Mouse (Mus musculus): Measurements from ENCODE around the gene Srgap2.

Gene Srgap2

DNA sequence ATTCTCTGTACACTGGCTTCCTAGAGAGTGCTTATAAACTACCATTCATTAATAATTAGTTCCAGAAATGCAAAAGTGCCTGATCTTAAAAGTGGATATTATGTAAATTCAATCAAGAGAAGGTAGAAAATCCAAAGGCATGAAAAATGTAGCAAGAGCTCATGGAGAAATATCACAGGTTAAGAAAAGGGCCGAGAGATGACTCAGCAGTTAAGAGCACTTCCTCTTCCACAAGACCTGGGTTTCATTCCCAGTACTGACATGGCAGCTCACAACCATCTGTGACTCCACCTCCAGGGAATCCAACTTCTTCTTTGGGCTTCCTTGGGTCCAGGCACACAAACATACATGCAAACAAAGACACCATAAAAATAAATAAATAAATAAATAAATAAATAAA lies 56.6 kb downstream of the Srgap2 start:
- DNase-seq: no peak

DNA sequence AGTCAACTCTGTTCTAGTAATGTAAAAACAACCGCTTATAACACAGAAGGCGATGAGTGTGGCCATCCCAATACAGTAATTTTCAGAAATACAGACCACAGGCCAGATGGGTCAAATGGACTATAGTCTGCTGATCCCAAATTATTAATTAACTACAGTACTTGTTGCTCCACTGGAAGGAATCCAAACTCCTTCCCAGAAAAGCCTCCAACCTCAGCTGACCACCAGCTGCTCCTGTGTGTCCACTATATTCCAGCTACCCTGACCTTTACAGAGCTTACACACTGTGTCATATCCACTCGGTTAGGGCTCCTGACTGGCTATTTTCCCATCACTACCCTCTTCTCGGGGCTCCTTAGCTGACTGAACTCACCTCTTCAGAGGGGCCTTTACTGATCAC lies 61.3 kb downstream of the Srgap2 start:
- DNase-seq: no peak

DNA sequence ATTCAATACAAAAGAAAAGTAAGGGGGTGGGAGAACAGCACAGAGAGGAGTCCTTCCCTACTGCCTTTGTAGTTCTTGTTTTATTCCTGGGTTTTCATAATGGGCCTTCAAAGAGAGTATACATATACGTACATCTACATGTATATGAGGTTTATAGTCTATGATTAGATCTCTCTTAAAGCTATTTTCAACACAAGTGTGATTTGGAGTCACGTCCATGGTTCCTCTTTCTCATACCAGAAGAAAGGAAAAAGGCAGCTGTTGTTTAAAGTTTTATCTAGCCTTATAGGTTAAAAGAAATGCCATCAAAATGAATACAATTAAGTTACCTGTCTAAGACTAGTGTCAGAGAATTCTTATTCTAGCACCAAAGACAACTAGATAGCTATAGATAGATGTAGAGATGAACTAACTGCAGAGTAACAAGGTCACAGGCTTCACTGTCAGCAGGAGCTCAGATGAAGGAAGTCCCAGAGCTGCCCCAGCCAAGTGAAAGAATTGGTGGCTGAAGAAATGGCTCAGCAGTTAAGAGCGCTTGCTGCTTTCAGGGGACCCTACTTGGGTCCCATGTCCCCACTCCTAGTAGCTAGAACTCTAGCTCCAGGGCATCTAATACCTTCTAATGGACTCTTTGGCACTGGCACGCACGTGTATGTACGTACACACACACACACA lies 63.1 kb downstream of the Srgap2 start:
- DNase-seq: no peak

DNA sequence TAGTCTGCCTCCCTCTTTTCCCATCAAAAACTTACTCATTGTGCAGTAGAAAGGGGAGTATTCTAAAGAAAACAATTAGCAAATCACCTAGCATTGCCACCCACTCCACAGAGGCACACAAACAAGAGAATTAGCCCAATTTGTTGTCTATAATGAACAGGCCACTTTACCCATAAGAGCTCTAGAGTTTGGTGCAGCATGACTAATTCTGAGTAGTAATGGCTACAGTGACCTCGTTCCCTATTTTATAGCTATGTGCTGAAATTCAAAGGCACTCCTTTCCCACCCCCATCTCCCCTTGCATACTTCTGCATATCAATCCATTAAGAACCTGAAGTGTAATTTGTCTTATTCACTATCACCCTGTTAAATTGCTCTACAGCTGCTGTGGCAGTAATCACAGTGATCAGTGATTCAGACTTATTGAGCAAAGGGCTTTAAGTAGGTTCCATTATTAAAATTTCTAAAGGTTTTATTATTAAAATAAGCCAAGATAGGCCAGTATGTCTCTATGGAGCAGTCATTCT lies 64.5 kb downstream of the Srgap2 start:
- DNase-seq: no peak

DNA sequence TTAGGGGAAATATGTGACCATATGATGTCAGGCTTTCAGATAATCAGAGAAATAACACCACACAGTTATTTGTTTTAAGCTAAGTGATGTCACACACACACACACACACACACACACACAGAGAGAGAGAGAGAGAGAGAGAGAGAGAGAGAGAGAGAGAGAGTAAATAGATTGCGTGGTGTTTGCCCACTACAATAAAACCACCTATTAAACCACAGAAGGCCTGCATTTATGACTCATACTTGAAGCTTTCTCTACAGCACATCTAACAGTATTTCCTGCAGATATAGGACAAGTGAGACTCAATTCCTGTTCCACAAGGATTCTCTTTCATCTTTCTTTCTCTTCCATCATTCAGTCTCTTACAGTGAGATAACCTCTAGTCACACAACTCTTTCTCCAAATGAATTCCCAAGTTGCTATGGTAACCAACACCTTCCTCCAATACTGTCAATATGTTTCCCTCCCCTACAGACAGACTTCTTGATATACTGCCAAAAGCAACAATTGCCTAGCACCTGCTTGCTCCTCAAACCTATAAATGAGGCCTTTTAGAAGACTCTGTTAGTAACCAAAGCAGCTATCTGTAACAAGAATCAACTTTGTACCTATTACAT lies 66.1 kb downstream of the Srgap2 start:
- no peak for DNase-seq

DNA sequence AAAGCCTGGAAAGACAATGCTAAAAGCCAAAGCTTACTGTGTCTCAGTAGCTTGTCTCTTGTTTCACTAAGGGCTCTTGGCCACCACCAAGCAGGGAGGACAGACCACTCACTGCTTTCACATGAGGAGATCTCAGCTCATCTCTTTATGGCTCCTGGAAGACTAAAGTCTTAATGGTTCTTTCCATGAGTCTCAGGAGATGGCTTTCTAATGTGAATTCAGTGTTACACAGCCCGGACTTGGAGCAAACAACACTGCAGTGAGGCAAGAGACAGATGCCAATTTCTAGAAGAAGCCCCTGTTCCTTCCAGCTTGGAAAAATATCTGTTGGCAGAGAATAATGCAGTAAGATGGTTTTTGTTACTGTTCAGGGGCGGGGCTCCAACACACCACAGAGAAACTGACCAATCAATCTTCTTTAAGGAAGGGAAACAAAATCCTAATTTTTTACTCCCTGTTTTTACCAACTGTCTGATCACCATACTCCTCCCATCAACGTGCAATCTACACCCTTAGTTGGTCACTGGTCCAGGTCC lies 71.7 kb downstream of the Srgap2 start:
- no peak for DNase-seq

DNA sequence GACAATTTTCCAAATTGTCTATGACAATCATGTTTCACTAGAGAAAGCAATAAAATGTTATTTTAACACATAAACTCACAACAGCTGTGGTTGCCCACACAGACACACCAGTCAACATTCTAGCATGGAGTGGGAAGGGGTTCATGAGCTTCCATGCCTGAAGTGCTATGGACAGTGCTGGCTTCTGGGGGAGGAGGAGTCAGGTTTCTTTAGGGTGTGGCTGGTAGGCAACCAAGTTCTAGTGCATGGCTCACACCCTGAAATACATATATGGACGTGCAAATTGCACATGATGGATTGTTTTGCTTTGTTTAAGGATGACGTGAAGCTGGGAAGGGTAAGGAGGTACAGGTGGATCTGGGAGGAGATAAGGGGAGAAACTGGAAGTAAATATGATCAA lies 72.8 kb downstream of the Srgap2 start:
- no peak for DNase-seq

DNA sequence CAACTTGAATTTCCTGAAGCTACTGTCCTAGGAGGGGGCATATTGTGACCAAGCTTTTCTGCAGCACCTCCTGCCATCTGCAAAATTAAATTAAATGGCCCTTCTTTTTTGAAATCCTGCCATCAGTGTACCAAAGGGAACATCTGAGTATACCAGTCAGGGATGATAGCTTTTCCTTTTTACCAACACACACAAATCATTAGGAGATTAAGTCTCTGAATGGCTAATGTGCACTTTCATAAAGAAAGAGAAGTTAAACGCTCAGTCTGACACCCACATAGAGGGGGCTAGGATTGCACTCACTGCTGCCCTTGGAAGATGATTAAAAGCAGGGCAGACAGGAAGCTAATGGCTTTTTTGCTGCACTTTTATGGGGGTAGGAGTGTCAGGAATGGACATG lies 73.8 kb downstream of the Srgap2 start:
- DNase-seq: no peak

DNA sequence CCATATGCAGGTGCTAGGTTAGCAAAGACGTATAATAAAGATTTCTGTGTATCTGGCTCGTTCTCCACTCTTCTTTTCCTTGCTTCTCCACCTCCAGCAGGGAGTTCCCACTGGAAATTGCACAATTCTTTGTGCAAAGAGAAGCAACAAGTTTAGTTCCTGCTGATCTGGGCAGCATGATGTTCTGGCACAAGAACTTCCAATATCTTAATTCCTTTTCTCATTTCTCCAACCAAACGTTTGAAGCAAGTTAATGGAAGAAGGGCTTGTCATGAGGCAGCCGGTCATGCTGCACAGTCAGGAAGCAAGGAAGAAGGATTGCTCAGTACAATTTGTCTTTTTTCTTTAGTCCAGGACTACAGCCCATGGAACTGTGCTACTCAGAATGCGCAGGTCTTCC lies 78.8 kb downstream of the Srgap2 start:
- no peak for DNase-seq

DNA sequence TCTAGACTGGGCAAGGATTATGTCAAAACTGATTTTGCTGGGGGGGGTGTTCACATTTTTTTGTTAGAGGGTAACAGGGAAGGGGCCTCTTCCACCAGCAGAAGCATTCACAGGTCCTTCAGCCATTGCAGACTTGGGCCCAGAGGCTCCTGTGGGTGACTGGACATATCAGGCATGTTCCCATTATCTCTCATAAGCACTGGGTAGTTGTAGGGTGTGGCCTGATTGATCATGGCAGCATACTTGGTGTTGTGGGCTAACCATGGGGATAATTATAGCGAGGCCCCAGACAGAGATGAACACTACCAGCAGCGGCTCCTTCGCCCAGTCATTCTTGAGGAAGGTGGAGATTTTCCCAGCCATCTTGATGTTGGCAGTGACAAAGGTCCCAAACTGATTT lies 79.8 kb downstream of the Srgap2 start:
- no peak for DNase-seq

DNA sequence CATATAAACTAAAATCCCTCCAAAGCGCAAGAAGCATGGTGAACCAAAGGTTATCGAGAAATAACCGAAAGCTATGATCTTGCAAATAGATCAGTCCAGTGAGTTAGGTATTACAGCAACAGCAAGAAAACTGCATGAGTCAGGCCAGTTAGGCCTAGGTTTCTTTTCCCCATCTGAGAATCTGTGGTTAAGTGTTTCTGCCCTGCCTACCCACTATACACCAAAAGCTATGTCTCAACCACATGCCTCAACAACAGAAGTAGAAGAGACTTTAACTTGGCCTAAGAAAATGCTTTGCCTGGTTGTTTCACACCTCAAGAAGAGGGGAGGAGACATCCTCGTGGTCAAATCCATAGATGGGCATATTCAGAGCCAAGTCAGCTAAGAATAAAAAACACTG lies 80.6 kb downstream of the Srgap2 start:
- no peak for DNase-seq

DNA sequence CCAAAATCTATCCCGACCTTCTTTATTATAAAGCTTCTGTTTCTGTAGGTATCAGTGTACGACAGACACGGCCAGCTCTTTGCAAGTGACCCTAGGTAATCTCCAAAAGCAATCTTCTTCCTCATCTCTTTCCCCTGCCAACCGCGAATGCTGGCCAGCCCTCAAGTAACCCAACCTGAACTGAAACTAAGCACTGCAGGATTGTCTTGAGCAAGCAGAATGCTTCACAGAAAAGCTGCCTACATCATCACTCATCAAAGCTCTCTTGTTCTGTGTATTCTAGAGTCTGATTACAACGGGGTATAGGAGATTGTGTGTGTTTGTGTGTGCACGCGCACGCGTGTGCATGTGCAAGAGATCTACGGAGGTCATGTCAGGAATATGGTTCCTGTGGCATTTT lies 88.6 kb downstream of the Srgap2 start:
- DNase-seq: no peak

DNA sequence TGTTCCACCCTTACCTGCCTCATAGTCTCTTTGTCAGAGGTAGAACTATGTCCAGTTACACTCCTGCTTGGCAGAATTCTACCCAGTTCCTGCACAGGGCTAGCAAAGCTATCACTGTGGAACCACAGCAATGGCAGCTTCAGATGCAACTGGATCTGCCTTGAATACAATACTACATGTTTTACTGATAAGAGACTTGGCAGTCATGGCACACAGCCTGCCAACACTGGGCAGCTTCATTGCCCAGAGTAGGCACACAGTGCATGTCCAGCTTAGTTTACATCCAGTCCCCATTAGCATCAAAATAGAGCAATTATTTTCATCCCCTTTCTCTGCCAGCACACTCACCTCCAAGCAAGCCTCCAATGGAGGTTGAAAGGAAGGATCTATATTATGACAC lies 89.2 kb downstream of the Srgap2 start:
- DNase-seq: no peak

DNA sequence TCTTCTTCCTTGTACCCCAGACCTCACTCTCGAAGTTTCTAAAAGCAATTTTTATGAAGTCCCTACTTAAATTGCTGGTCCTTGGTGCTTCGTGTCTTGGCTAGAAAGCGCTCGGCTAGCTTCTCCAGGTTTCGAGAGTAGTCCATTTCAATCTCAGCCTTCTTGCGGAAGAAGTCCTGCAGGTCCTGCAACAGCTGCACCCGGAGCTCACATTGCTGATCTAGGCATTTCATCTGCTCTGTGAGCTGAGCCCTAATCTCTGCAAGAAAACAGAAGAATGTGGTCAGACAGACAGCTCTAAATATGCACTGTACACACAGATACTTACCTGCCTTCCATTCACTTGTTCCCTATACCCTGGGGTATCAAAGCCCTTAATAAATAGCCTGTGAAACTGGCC lies 90.5 kb downstream of the Srgap2 start:
- DNase-seq: no peak

DNA sequence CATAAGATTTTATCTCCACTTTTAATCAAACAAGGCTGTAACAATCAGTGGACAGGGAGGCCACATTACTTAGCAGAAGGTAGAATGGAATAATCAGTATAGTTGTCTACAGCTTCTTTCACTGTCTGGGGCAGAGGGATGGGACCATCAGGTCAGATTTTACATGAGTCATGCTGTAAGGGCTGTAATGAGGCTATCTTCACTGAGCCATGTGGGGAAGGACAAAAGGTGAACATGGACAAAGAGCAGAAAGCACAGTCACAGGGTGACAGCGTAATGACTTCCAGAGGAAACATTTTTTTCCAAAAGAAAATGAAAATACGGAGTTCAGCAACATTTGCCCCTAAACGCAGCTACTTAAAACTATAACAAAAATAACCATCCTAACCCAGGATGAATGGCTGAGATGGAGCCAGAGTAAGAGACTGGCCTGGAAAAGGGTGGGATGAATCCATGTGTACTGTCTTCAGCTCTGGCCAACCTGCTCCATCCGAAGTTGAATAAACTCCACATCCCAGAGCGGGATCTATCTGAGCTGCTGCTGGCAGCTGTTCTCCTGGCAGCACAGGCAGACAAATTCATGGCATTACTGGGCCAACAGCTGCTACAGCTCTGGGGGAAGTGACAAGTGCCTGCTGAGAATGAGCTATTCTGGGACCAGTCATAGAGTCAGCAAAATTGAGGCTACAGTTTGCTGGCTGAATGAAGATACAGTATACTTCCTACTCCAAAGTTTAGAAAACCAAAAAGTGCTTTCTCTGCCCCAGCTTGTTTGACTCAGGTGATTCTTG lies 95.5 kb downstream of the Srgap2 start:
- DNase-seq: peak; percentile 23

DNA sequence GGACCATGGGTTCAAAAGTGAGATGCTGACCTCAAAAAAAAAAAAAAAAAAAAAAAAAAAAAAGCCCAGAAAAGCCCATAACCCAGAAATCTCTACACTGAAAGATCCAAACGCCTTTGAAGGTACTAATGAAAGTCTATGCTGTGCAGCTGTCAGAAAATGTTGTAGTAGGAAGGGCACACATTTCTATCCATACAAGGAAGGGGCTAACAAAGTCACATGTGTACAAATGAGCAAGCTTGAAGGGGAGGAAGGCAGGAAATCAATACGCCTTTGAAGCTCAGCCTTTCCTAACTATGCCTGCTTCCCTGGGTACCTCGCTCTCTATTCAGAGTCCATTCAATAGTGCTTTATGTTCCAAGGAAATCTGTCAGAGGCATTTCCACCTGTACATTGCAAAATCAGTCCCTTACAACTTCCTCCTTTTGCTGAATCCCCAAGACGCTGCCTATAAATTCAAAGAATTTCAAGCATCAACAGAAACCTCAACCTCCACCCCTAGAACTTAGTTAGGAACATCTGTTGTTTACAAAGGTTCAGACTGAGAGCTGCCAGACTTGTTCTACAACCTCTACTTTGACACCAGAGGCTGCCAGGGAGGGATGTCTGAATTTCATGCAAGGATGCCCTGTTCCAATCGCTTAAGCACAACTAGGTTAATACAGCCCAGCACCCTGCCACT lies 99.9 kb downstream of the Srgap2 start:
- peak; percentile 47 for DNase-seq

DNA sequence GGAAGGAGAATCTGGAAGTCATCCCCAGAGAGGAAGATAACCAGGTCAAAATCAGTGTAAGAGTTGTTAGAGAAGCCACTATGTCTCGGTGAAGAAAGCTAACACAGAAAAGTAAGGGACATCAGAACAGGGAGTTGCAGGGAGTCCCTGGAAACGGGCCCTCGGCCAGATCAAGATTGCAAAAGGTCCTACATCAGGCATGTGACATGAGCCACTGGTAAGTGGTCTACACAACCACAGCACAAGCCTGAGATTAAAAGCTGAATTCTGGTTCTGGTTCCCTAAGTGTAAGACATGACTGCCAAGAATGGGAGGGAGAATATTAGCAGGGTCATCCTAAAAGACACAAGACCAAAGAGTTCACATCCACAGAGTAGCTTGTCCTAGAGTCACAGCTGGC lies 104.1 kb downstream of the Srgap2 start:
- DNase-seq: no peak

DNA sequence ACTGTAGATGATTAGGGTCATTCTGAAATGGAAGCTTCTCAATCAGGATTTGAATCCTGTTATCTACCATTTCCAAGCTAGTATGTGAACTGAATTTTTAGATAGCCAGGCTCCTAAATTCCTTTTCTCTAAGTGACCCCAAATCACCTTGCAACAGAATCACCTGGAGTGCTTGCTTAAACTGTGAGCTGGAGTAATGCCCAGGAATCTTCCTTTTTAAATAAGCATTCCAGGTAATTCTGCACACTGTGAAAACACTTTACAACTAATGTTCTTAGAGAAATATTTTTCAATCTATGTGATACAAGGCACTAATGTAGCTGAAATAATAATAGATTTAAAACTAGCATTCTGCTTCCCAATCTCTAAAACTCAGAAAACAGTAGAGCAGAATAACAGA lies 106.0 kb downstream of the Srgap2 start:
- no peak for DNase-seq

DNA sequence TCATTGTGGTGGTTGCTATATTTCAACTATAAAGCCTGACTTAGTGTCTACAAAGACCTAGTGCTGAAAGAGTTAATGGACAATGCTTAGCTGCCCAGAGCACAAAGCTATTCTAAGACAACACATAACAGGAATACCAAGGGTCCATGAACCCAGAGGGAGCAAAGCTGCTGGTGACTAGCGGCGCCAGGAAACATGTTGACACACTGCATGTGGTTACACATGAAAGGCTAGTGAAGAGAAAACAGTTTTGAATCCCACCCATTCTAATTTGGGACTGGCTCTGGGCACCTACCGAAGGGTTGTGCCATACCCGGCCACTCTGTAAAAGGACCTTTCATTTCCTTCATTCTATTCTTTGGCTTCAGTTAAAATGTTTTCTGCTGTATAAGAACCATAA lies 106.5 kb downstream of the Srgap2 start:
- DNase-seq: no peak

DNA sequence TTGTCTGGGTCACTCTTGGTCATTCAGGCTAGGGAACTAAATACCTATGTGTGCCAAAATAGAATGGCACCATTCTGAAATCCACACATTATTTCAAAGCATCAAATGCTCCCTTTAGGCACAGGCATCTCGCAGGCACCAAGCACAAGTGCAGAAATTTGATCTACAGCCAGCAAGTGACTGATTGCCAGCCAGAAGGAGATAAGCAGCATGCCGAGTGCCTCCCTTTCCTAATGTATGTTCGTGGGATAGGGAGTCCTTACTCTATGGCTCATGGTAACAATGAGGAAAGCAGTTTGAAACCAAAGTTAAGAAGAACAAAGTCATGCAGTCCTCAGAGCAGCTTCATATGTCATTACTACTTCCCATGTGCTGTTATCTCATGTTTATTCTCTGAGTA lies 107.8 kb downstream of the Srgap2 start:
- DNase-seq: no peak

DNA sequence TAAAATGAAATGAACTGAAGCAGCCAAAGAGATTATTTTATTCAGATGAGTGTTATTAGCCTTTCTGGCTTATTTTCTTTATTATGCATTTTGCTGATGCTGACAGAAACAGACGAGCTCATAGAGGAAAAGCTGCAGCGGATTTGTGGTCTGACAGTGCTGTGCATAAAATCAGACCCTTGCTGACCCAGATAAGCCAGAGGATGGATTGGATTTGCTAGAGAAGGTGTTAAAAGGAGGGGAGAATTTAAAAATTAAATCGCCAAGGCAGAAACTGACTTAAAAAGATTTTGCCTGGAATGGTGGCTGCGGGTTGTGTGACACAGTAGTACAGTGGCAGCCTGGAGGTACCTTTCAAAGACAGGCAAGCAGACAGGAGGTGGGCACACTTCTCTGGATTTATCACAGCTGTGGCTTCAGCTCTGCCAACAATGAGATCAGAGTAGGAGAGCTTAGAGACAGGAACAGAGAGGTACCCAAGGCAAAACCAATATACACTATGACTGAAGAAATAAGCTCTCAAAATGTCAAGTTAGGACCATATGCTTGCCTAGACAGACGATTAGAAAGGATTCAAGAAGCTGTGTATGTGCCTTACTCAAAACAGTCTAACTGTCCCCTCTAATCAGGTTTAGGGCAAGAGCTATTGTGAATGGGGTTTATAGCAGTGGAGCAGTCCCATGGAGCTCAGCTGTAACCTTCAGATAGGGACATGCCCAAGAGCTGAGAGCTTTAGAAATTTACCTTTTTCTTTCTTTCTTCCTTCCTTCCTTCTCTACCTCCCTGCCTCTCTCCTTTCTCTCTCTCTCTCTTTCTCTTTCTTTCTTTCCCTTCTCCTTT lies 109.1 kb downstream of the Srgap2 start:
- DNase-seq: no peak

DNA sequence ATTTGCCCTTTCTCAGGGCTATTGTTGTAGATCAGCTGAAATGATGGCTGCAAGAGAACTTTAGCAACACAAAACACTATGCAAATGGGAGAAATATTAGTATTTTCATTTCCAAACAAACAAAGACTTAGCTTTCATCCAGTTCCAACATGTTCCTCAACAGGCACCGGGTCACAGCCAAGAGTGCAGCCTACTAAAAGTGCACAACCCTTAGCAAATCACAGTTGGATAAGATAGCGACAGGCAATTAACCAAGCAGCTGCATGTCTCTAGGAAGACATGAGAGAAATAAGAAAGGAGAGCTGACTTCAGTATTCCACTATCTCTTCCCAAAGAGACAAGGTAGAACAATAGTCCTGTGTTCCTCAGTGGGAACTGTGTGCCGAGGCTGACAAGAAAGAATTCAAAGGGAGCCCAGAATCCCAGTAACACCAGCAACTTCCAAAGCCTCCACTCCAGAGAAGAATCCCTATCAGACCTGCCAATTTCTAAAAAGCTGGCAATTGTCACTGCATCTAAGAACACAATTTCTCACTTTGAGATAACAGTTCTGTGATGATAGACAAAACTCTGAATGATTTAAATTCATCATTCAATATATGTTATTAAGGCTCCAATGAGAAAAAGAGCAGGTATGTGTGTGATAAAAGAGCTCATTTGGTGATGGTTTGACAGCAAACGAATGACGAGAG lies 109.9 kb downstream of the Srgap2 start:
- no peak for DNase-seq
